Mouse (Mus musculus) cortical plate, adult 2 months (tissue): Measurements from ENCODE around the gene Nrxn2.

Experiments
- CTCF ChIP-seq: fragments of 200-500 bp; IDR thresholded peaks from 2 replicates; pipeline ENCODE4 v1.5.1; 2011; ENCODE audit warnings: mild to moderate bottlenecking, control low read depth, low read length; ENCODE audit not compliant: insufficient read depth; ENCODE audit errors: extremely low read depth
- POLR2A ChIP-seq: fragments of 200-500 bp; IDR thresholded peaks from 2 replicates; pipeline ENCODE4 v1.6.1; 2011; ENCODE audit warnings: mild to moderate bottlenecking, low read length, control low read depth; ENCODE audit not compliant: insufficient read depth; ENCODE audit errors: extremely low read depth

DNA sequence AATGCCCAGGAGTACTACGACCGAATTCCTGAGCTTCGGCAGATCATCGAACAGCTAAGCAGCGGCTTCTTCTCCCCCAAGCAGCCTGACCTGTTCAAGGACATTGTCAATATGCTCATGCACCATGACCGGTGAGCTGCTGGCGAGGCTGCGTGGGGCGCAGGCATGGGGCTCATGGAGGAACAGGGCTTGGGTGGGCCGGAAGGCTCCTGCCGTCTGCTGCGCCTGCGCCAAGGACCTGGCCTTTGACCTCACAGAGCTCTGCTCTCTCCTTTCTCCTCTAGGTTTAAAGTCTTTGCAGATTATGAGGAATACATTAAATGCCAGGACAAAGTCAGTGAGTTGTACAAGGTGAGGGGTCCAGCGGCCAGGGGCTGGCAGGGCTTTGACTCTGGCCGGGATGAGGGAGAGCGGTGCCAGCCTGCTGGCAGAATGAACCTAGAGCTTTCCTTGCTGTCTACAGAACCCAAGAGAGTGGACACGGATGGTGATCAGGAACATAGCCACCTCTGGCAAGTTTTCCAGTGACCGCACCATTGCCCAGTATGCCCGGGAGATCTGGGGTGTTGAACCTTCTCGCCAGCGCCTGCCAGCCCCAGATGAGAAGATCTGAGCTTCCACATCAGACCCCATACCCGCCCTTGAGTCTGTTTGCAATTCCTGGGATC, 20.8 kb upstream of the Nrxn2 start:
- TF ChIP-seq POLR2A, result no peak
- no peak for TF ChIP-seq CTCF
